Mouse (Mus musculus) thymus, postnatal 14 days (tissue): ENCODE results near the gene Rnf39.

Experiments used
- DNase-seq: peaks from one replicate; pipeline ENCODE4 v3.0.0; 2021

The Rnf39 gene

DNA sequence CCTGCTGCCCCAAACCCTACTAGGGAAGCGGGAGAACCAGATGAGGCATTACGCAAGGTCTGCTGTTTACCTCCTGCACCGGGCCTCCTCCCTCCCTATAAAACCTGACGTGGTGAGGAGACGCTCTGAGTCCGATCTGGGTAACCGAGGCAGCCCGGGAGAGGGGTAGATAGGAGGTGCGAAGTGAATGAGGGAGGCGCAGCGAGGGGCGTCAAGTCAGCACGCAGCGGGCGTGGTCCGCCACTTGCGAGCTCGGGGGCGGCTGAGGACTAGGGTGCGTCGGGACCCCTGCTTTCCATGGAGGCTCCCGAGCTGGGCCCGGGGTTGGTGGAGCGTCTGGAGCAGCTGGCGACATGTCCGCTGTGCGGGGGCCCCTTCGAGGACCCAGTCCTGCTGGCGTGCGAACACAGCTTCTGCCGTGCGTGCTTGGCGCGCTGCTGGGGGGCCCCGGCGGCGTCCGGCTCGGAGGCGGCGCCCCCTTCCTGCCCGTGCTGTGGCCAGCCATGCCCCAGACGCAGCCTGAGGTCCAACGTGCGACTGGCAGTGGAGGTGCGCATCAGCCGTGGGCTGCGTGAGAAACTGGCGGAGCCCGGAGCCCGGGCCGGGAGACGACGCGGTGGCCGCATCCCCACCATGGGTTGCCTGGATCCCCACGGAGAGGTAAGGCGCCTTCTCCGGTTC, at the start of gene Rnf39:
Rnf39 (plus strand) TSS at position 128 of the 681 bp plus-strand sequence.
- peak; percentile 46 for DNase-seq

DNA sequence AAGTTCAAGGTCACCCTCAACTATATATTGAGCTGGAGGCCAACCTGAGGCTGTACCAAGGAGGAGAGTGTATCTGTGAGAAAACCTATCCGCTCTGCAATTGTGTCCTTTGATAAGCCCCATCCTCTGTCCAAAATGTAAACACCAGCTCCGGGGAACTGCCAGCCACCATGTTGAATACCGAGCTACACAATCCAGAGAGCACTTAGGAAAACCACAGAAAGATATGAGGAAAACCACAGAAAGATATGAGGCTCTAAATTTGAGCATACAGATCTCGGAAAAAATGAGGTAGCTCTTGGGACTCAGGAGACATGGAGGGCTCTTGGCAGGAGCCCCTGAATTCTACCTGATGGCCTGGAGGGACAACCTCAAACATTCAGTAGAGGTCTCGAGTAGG, 49.3 kb upstream of the Rnf39 start:
- no peak for DNase-seq

DNA sequence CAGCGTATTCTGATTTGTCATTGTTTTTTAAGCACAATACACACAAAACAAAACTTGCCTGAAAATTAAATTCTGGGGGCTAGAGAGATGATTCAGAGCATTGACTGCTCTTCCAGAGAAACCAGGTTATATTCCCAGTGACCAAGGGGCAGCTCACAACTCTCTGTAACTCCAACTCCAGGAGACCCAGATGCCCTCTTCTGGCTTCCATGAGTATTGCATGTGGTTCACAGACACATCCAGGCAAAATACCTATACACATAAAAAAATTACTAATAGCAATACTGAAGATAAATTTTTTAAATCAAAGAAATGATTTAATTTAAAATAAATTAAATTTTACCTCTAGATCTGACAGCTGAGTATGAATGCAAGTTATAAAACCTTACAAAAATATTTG, 46.1 kb upstream of the Rnf39 start:
- peak; percentile 24 for DNase-seq

DNA sequence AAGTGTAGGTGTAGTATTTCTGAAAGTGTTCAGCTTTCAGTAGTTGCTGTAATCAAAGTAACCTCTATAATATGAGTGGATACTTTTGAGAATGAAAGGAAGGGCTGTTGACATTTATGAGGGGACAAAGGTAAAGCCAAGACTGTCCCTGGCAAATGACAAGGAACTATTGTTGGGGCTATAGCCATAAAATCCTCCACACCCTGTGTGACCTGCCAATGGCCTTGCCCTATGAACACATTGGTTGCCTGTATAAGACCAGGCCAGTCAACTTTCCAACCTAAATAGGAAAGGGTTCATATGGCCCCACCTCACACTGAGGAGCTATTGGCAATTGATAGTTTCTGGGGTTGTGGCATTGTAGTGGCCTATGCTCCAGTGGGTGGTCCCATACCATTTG, 45.7 kb upstream of the Rnf39 start:
- DNase-seq: no peak

DNA sequence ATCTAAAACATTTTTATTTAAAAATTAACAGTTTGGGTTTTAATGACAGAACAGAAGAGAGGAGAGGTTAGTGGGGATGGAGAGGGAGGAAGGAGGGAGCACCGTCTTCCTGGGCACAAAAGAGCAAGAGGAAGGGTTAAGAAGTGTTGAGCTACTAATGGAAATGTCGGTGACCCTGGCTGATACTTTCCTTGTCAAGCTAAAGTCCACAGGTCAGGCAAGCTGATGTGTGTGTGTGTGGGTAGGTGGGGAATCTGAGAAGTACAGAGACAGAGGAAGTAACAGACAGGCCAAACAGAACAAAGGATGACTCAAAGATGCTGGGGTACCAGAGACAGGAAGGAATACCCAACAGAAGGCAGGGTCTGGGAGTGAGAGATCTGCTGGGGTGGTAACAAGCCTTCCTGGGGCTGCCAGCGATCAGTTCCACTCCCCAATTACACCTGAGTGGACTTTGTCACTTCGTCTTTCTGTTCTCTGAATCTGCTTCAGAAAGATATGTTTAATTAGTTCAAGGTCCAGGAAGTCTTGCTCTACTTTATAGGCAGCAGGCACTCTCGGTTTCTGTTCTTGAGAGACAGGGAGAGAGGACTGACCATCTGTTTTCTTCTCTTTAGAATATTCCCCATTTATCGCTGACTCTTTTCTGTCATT, 45.0 kb upstream of the Rnf39 start, which contains the start of gene Trim31:
Trim31 (plus strand) TSS at position 567 of the 654 bp plus-strand sequence.
- DNase-seq: no peak

DNA sequence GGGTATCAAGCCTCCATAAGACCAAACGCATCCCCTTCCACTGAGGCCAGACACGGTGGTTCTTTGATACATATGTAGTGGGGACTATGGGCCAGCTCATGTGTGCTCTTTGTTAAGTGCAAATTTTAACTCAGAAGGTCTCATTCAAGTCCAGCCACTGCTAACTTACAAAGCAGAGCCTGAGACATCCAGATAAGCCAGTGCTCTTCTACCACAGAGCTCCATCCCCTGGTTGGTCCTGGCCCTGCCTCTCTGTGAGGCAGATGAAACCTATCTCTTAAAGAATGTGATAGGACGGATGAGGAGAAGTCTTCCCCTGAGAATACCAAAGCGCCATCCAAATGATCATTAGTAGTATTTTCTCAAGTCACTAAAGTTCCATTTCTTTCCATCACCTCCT, 43.3 kb upstream of the Rnf39 start:
- no peak for DNase-seq

DNA sequence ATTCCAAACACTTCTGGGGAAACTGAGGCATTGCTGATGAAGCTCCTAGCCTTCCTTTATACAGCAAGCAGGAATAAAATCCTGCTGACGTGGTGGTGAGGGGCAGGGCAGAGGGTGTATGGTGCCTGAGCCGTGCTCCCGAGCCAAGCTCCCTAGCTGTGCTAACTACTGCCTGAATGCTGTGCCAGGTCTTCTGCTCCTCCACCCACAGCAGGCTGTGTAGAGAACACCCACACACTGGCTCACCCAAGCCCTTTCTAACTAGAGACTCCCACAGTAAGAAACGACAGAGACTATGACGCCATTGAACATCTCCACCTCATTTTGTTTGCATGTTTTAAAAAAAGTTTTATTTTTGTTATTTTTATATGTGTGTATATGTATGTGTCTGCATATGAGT, 42.7 kb upstream of the Rnf39 start:
- no peak for DNase-seq

DNA sequence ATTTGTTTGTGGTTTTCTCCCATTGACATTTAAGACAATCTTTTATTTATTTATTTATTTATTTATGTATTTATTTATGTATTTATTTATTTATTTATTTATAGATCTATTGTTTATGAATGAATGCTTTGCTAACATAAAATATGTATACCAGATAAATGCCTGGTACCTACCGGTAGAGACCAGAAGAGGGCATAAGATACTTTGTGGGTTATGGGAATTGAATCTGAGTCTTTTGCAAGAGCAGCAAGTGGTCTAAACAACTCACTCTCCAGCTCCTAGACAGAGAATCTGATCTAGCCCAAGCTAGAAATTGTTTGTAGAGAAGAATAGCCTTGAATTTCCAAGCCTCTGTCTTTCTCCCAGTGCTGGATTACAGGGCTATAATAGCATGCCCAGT, 42.0 kb upstream of the Rnf39 start:
- DNase-seq: peak; percentile 12

DNA sequence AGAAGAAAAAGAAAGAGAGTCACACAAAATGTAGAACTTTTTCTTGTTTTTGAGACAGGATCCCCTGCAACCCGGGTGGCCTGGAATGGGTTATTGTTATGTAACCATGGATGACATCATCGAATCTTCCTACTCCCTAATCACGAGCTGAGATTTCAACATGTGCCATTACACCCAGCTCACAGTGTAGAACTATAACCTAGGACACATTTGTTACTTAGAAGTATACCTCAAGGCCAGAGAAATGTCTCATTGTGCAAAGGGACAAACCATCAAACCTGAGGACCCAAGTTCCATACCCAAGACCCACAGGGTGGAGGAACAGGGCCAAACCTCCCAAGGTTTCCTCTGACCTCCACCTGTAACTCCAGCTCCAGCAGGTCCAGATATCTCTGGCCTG, 39.1 kb upstream of the Rnf39 start:
- DNase-seq: no peak

DNA sequence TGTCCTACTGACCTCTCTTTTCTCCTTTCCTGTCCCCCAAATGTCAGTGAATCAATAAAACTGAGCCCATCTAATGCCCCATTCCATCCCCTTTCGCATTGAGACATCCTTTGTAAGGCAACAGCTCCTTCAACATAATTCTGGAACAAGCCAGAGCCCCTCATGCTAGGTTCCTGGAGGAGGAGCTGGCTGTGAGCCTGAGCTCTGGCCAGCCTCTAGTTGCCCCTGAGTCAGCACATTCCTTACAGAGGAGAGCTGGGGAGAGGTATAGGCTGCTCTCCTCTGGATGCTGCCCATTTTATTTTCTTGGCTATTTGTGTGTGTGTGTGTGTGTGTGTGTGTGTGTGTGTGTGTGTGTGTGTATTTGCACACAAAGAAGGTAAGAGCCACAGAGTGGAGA, 34.5 kb upstream of the Rnf39 start:
- no peak for DNase-seq

DNA sequence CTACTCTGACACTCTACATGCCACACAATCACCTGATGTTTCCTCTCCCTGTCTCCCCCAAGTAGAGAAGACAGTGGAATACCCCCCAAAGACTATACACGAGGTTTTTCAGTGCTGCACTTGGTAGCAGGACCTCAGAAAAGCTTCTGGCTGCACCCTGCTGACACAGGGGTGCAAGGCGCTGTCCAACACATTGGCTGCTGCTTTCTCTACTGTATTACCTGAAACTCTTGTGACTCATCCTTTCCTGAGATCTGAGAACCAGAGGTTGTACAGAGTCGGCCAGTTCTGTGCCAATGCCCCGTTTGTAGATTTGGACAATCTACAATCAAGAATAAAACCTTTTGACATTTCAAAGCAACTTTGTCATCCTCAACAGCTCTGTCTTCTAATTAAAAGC, 32.9 kb upstream of the Rnf39 start:
- no peak for DNase-seq

DNA sequence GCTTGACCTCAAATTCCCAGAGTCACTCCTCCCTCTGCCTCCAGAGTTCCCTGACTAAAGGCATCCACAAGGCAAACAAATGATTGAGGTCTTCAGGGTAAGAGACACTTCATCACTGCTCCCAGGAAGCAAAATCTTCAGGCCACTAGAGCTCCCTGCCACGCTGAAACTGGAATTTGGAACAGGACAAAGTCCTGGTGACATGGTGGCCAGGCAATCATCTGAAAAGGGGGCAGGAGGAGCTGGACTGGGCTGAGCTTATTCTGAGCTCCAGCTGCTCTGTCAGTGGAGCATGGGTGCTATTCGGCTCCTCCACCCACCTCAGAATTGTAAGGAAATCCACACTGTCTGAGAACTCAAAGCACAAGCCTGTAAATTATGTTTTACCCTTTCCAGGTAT, 30.7 kb upstream of the Rnf39 start:
- no peak for DNase-seq

DNA sequence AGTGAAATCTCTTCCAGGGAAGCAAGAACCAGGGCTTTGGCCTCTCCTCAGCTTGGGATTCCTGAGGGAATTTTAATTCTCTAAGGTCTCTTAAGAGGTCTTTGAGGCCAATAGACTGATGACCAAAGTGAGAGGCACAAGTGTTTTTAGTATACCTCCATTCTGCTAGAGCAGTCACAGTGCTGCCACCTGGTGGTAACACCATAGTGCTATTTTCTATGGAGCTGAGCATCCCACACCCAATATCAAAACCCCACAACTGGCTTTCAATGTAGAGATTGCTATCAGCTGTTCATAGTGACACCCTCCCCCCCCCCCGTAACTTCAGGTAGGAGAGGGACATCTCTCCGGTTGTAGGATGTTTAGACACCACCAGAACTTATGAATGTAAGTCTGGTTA, 28.6 kb upstream of the Rnf39 start:
- DNase-seq: peak; percentile 82

DNA sequence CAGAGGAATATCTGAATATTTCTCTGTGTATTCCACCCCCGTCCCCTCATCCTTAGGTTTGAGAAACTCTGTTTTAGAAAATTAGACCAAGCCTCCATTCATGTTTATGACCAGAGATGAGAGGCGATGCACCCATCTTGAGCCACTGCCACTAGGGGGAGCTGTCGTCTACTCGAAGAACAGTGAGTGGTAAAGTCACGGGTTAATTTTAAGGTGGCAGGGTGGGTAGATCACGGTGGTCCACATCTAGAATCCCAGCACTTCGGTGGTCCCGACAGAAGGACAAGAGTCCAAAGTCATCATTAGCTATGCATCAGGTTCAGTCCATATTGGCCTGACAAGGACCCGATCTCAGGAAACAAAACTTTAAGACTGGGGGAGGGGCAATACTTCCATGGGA, 27.6 kb upstream of the Rnf39 start:
- DNase-seq: peak; percentile 79

DNA sequence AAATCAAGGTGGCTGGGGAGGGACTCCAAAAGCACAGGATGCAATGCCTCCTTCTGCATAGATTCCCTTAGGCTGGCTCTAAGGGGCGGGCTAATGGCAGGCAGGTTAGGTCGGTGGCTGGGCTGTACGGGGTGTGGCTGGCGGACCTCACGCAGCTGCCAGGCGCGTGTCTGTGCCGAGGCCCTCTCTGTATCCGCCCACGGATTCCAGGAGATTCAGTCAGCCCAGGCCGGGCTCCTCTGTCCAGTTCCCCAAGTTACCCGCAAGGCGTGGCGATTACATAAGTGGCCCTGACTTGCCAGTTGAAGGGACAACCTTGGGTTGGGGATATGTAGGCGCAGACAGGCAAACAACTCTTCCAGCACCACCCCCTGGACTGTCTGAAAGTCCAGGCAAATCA, 22.5 kb upstream of the Rnf39 start:
- no peak for DNase-seq

DNA sequence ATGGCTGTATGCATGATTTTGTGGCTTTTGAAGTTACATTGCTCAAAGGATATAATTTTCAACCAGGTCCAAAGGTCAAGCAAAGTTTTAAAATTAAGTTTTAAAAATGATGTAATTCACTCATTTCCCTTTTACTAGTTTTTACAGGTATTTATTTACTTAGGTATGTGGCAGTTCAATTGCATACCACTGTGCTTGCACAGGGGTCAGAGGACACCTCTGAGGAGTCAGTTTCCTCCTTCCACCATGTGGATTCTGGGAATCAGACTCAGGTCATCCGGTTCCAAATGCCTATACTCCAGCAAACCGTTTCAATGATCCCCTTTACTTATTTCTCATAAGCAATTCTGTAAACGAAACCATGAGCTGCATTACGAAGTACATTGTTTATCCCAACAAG, 20.0 kb upstream of the Rnf39 start:
- no peak for DNase-seq

DNA sequence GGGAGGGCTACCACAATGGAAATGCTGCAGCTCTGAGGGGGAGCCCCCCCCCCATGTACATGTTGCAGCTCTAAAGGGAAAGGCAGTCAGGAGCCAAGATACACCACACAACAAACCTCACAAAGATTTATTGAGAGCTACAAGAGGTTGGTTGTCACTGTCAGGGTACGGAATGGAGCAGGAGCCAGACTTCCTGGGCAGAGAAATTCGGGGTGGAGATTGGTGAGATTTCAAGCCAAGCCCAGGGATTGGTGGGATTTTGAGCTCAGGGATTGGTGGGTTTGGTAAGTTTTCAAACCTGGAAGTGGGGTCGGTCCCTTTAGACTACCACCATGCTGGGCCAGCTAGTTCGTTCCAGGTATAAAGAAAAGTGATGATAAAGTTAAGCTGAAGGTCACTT, 19.2 kb upstream of the Rnf39 start:
- no peak for DNase-seq

DNA sequence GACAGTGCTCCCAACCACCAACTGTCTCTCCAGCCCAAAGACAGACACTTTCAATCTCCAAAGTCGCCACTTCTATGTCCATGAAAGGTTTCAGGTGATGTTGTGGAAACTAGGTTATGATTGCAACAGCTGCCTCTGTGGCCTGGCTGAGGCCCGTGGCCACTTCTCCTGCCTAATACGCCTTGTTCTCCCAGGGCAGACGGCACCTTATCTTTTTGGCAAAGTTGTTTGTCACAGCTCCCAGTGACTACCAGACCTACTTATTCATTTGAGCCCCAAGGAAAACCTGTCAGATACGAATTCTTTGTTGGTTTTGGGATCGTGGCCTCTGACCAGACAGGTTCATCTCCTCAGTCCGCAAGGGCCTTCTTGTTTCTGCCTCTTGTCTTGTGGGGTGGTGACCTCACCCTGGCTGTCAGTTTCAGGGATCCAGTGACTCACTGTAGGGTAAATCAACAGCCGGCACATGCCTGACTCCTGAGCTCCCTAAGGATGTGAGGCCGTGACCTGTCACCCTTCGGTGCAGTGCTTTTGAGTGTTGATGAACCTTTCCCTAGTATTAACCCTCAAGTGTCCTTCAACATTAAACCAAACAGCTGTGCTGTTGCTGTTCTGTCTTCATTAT, 15.1 kb upstream of the Rnf39 start:
- no peak for DNase-seq

DNA sequence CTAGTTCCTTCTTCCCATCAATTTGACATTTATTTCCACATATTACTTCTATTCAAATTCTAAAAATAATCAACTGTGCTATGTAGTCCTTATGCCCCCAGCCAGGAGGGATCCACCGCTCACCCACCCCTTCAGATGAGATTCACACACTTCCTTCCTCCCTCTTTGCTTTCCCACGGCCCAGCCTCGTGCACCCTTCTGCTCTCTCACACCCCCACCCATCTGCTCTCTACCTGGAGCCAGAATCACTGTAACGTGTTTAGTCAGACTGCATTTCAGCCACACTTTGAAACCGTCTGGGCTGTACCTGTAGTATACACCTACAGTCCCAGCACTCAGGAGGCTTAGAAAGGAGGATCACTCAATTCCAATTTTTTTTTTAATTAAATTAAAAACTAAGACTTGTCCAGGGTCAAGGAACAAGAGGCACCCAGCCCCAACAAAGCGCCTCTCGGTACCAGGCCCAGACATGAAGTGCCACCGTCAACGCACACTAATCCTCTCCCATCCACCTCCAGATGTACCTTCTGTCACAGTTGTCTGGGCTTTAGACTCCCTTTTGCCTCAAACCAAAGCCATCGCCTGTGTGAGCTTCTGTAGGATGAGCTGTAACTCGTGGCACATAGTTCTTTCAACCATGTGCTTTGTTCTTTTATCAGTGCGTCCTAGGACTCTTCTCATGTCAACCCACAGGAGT, 13.3 kb upstream of the Rnf39 start:
- no peak for DNase-seq

DNA sequence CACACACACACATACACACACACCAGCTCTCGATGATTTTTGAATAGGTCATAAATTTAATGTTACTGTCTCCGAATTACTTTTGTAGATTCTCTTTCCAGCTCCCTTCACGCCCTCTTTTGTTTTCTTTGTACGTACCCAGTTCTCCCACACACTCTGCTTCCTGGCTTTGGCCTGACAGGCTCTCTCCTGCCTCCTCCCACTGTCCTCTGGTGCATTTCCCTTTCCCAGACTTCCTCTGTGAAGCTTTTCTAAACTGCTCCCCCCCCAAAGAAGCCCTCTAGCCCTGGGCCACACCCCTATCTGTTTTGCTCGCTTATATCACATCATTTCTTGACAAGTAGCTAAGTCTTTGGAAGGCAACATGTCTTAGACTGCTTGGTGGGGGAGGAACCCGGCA, 12.5 kb upstream of the Rnf39 start:
- DNase-seq: no peak

DNA sequence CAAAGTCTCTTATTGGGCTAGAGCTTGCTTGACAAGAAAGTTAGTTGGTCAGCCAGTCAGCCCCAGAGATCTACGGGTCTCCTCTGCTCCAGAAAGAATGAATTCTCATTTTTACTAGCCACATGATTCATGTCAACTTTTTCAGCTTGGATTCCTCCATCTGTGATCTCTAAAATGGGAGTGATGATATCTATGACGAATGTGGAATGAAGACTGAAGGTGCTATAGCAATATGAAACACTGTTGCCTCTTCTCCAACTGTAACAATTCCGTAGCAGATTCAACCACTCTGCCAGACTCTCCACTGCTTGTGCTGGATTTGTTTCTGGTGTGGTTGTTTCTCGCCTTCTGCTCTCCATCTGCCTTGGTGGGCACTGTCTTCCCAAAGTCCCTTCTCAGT, 11.6 kb upstream of the Rnf39 start:
- DNase-seq: no peak

DNA sequence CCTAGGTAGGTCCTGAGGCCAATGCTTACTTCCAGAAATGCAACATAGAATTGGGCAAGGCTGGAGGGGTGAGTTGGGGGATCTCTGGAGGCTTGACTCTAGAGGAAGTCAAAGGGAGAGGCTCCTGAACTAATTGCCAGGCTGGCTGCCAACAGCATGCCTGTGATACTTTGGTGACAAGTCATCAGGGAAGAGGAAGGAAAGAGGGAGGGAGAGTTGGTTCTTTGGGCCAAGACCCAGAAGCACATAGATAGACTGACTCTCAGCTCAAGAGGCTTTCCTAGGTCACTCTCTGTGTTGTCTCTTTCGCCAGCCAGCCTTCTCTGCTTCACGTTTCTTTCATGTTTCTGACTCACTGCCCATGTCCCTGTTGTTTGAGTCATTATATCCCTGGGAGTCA, 10.9 kb upstream of the Rnf39 start:
- no peak for DNase-seq

DNA sequence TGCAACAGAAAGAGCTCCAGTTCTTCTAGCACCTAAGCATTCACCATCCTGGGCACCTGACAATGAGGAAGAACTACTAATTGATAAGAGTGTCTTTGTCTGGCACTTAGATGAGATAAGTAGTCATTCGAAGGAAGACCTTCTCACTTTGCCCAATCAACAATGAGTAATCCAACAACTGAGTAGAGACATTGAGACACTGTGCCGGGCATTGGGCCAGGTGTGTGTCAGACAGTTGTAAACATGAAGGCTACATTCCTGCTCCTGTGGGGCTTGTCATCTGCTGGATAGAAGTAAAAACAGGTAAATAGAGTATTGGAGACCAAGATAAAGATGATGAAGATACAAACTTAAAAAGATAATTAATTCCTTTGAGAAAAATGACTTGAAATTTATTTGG, 4.7 kb upstream of the Rnf39 start:
- DNase-seq: no peak

DNA sequence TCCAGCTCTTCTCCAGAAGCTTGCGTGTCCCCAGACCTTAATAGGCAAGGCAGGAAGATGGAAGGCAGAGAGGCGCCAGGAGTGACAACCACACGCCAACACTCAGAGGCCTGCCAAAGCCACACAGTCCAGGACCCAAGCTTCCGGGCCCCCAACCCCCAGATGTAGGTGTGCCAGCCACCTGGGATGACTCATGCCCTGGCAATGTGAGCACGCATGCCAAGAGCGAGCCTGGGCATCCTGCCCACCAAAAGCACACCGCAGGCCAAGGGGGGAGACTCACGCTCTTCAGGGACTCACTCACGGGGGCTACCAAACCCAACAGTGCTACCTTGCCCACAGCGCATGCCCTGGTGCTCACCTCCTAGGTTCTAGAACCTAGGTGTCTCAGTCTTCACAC, 327 bp upstream of the Rnf39 start:
- peak; percentile 56 for DNase-seq
